Mouse (Mus musculus): ENCODE measurements around the gene Isy1.

Isy1 gene

GRCm38 (mm10) chr6:87806028-87806427 is 32.6 kb downstream of the Isy1 start:
- intact Hi-C loops (cut with DNase I): loop anchor here (5.0 kb wide), 1 partner anchor 34 kb away; no protein-coding TSS in a partner anchor

- intact Hi-C loops (cut with DNase I): loop anchor here (5.0 kb wide), 1 partner anchor 33 kb away; no protein-coding TSS in a partner anchor
Measured at GRCm38 (mm10) chr6:87805448-87805847, 33.1 kb downstream of the Isy1 start.

- intact Hi-C loops (cut with DNase I): loop anchor here (5.0 kb wide), 1 partner anchor 33 kb away; no protein-coding TSS in a partner anchor
Measured at GRCm38 (mm10) chr6:87804886-87805285, 33.7 kb downstream of the Isy1 start.

GRCm38 (mm10) chr6:87804036-87804435 is 34.6 kb downstream of the Isy1 start:
- intact Hi-C loops (cut with DNase I): no loop called here

- intact Hi-C loops (cut with DNase I): no loop called here
Measured at GRCm38 (mm10) chr6:87802462-87802861, 36.1 kb downstream of the Isy1 start.

DNA sequence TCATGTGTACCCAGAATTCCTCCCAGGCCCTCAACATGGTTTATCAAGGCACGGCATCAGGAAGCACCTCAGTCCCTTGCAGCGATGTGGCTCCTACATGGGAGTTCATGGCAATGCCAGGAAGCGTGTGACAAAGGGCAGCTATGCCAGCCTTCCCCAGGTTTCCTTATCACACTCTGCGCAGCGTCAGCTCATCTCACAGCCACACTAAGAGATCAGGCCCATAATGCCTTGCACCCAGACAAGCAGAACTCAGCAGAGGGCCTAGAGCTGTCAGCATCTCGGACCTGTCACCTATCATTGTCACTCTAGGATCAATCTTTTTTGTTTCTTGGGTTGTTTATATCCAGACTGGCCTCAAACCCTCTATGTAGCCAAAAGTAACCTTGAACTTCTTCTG is 39.0 kb downstream of the Isy1 start:
- intact Hi-C loops (cut with DNase I): no loop called here

GRCm38 (mm10) chr6:87797321-87797720 is 41.3 kb downstream of the Isy1 start:
- intact Hi-C loops (cut with DNase I): no loop called here

GRCm38 (mm10) chr6:87796251-87796880 is 42.2 kb downstream of the Isy1 start:
- intact Hi-C loops (cut with DNase I): no loop called here

GRCm38 (mm10) chr6:87795385-87796150 is 43.0 kb downstream of the Isy1 start:
- intact Hi-C loops (cut with DNase I): no loop called here

DNA sequence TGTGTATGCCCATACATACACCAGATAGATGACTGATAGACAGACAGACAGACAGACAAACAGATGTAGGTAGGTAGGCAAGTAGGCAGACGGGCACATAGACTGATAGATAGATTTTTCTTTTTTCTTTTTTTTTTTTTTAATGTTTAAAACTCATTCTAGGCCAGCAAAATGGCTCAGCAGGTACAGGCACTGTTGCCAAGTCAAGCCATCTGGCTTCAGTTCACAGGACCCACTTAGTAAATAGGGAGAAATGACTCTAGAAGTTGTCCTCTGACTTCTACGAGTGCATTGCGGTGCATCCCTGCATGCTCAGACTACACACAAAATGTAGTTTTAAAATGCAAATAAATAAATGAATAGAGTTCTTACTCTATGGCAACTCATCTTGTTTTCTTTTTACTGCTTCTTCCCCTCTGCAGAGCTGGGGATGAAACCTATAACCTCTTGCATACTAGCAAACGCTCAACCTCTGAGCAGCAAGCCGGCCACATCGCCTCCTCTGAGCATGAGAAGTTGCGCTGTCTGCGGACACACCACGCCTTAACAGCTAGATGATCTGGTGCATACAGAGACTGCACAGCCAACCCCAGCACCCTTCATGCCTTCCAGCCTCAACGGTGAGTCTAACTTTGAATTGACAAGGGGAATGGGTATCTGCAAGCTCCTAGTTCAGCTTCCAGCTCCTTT is 44.6 kb downstream of the Isy1 start:
- intact Hi-C loops (cut with DNase I): no loop called here

DNA sequence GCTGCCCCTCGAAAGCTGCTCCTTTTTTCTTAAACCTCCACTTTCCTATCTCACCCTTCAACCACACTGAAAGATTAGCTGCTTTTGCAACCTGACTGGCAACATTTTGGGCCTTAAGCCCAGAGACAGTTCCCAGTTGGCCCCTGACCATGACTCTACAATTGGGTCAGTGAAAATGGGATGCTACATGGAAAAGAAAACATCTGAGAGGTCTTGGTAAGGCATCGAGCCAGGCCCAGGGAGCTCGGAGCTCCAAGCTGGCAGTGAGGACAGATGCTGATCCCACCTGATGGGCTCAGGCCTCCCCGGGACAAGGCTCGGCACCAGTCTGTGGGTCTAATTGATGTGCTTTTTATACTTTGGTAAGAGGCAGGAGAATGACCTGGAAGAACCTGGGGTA is 46.8 kb downstream of the Isy1 start:
- intact Hi-C loops (cut with DNase I): no loop called here

- intact Hi-C loops (cut with DNase I): no loop called here
Measured at GRCm38 (mm10) chr6:87790779-87791480, 47.7 kb downstream of the Isy1 start.

DNA sequence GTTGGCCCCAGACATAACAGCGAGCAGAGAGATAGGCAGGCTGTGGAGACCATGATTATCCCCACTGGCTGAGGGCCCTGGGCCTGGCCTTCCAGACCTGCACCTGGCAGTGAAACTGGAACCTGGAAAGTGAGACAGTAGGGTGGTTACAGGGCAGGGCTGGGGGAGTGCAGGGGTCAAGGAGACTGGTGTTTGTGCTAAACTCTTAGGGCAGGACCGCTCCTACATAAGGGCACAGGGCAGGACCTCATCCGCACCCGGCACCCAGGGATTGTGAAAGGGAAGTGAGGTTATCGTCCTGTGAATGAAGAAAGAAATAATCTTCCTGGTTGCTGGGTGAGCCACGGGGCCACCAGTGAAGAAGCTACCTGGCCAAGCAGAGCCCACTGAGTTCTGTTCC is 48.8 kb downstream of the Isy1 start:
- intact Hi-C loops (cut with DNase I): no loop called here

- intact Hi-C loops (cut with DNase I): no loop called here
Measured at GRCm38 (mm10) chr6:87788896-87789587, 49.6 kb downstream of the Isy1 start.

DNA sequence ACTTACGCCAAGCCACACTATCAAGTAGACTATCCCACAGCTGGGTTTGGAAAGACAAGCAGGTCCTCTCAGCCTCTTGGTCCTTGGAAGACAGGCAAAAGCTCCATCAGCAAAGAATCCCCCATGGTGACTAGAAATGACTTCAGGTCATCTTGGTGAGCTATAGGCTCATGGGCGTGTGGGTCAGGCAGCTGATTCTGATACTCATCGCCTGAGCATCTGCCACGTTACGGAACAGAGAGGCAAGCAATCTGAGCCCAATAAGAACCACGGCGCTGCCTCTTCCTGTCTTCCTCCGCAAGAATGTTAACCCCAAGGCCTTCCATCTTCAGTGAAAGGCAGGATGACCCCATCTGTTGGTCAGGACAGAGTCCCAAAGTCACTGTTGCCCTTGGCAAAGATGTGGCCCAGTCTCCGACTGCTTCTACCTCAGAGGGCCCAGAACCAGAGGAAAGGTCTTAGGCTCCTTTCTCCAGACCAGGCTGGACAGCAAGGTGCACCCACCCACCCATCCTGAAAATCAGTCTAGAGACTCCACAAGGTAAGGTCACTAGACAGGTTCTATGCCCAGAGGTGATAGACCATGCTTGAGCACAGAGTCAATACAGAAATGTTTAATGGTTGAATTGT is 50.2 kb downstream of the Isy1 start:
- intact Hi-C loops (cut with DNase I): no loop called here

- intact Hi-C loops (cut with DNase I): no loop called here
Measured at GRCm38 (mm10) chr6:87787108-87787890, 51.3 kb downstream of the Isy1 start.

DNA sequence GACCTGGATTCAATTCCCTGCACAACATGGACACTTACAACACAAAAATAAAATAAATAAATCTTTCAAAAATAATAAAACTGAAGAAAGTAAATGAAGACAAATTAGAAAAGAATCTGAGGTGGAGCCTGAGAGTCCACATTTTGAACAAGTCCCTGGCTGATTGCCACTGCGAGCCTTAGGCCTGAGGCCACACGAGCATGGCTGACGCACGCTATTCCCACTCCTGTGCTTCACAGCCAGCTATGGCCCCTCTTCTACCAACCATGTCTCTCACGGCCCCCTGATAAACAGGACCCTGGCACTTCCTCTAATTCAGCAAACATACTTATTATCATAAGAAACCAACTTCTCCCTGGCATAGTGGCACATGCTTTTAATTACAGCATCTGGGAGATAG is 52.0 kb downstream of the Isy1 start:
- intact Hi-C loops (cut with DNase I): no loop called here

DNA sequence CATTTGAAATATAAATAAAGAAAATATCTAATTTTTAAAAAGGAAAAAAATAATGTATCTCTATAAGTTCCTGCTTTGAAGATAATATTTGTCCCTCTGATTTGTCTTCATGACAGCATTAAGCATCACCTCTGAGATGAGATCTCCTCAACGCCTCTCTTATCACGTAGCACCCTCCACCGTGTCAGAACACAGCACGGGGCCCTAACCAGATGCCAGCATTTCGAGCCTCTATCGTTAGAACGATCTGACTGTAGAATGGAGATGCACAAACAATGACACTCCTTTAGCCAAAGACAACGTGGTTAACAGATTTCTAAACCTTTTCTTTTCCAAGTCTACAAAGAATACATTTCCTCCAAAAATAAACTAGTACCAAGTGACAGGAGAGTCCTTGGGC is 54.6 kb downstream of the Isy1 start:
- intact Hi-C loops (cut with DNase I): no loop called here

DNA sequence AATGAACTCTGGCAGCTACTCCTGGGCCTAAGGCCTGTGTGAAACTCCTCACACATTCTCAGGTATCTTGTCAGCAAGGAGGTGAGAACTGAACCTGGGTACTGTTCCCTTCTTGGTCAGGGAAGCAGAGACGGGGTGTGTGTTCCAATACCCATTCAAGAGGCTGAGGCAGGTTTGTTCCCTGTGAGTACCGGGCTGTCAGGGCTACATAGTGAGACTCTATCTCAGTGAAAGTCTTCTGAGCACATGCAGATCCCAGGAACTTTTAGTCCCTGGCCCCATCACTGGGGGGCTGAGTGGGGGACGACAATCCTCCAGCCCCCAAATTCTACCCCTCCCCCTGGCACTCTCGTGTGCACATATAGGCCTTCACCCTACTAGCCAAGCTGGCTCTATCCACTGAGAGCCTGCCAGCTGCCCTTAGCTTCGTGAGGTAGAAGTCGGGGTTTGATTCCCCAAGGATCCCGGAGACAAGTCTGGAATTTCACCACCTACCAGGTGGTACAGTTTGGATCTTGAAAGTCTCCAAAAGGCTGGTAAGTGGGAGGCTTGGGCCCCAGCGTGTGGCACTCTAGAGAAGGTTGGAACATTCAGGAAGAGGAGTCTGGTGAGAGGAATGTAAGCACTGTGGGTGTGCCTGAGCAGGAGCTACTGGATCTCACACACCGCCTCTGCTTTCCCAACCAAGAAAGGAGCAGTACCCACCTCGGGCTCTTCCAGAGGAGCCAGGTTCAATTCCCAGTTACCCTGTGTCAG is 57.9 kb downstream of the Isy1 start:
- intact Hi-C loops (cut with DNase I): no loop called here

Measured in adrenal gland (tissue).